Mouse (Mus musculus): ENCODE results near the gene Pusl1. TPM values are rescaled to one million over a fixed set of nuclear protein-coding genes. Genes with fewer than 3 reads are reported as not detected.

The Pusl1 gene
- 10 to 100 TPM; 14.2 to 17.0 (median 14.9) TPM for total RNA-seq (2022)

- peak; percentile 94 to 96 for DNase-seq (ENCODE audit: low spot score in 2 of 2)
These were observed at the start of gene Pusl1, which contains the start of gene Acap3 for GRCm38 (mm10) chr4:155891551-155892001. Pusl1 (minus strand) TSS chr4:155891781. Acap3 (plus strand) TSS chr4:155891822.

GRCm38 (mm10) chr4:155932031-155932430, 40.5 kb upstream of the Pusl1 start:
- no peak for DNase-seq (ENCODE audit: low spot score in 2 of 2)

- DNase-seq (ENCODE audit: low spot score in 2 of 2), result no peak
These were observed 17.2 kb upstream of the Pusl1 start for GRCm38 (mm10) chr4:155908751-155909150.

GRCm38 (mm10) chr4:155908281-155908680, 16.7 kb upstream of the Pusl1 start:
- no peak for DNase-seq (ENCODE audit: low spot score in 2 of 2)

GRCm38 (mm10) chr4:155907003-155907402, 15.4 kb upstream of the Pusl1 start:
- peak in 1 of 2 experiments; percentile 2 for DNase-seq (ENCODE audit: low spot score in 2 of 2)

GRCm38 (mm10) chr4:155906125-155906524, 14.5 kb upstream of the Pusl1 start:
- DNase-seq (ENCODE audit: low spot score in 2 of 2), result peak in 1 of 2 experiments; percentile 2

- peak in 1 of 2 experiments; percentile 2 for DNase-seq (ENCODE audit: low spot score in 2 of 2)
These were observed 14.1 kb upstream of the Pusl1 start for GRCm38 (mm10) chr4:155905634-155906033.

GRCm38 (mm10) chr4:155904318-155905102, 12.9 kb upstream of the Pusl1 start:
- DNase-seq (ENCODE audit: low spot score in 2 of 2), result peak in 1 of 2 experiments; percentile 2

GRCm38 (mm10) chr4:155903246-155903645, 11.7 kb upstream of the Pusl1 start:
- DNase-seq (ENCODE audit: low spot score in 2 of 2), result no peak

GRCm38 (mm10) chr4:155901205-155901604, 9.6 kb upstream of the Pusl1 start:
- DNase-seq (ENCODE audit: low spot score in 2 of 2), result no peak

- no peak for DNase-seq (ENCODE audit: low spot score in 2 of 2)
These were observed 7.8 kb upstream of the Pusl1 start for GRCm38 (mm10) chr4:155899355-155899754.

- no peak for DNase-seq (ENCODE audit: low spot score in 2 of 2)
These were observed 6.7 kb upstream of the Pusl1 start for GRCm38 (mm10) chr4:155898318-155898717.

- peak in 1 of 2 experiments; percentile 1 for DNase-seq (ENCODE audit: low spot score in 2 of 2)
These were observed 4.9 kb upstream of the Pusl1 start for GRCm38 (mm10) chr4:155896461-155896860.

GRCm38 (mm10) chr4:155895826-155896225, 4.2 kb upstream of the Pusl1 start:
- peak in 1 of 2 experiments; percentile 1 for DNase-seq (ENCODE audit: low spot score in 2 of 2)

- DNase-seq (ENCODE audit: low spot score in 2 of 2), result peak; percentile 56 to 57
These were observed 3.6 kb upstream of the Pusl1 start for GRCm38 (mm10) chr4:155895216-155895615.

GRCm38 (mm10) chr4:155894311-155894881, 2.8 kb upstream of the Pusl1 start:
- peak; percentile 78 to 83 for DNase-seq (ENCODE audit: low spot score in 2 of 2)

- peak in 1 of 2 experiments; percentile 1 for DNase-seq (ENCODE audit: low spot score in 2 of 2)
These were observed 1.7 kb upstream of the Pusl1 start for GRCm38 (mm10) chr4:155893212-155893690.

GRCm38 (mm10) chr4:155892438-155893211, 1.0 kb upstream of the Pusl1 start:
- DNase-seq (ENCODE audit: low spot score in 2 of 2), result peak; percentile 16 to 23

- peak; percentile 60 to 70 for DNase-seq (ENCODE audit: low spot score in 2 of 2)
These were observed 436 bp upstream of the Pusl1 start for GRCm38 (mm10) chr4:155892017-155892416.

- no peak for DNase-seq (ENCODE audit: low spot score in 2 of 2)
These were observed 540 bp downstream of the Pusl1 start for GRCm38 (mm10) chr4:155891011-155891471.

- DNase-seq (ENCODE audit: low spot score in 2 of 2), result peak in 1 of 2 experiments; percentile 2
These were observed 2.3 kb downstream of the Pusl1 start for GRCm38 (mm10) chr4:155889316-155889715.

All from gastrocnemius, adult 8-10 months (tissue).